Mouse (Mus musculus) liver, embryonic 16.5 days (tissue): Measurements from ENCODE around the gene Cdyl. TPM values are rescaled to one million over a fixed set of nuclear protein-coding genes. Genes with fewer than 3 reads are reported as not detected.

Source experiments
- ATAC-seq: fragments of 200-750 bp; cut with Nextera tagmentation; 2 replicates; pipeline ENCODE4 v1.8.0; 2017; ENCODE audit warnings: low read depth, mild to moderate bottlenecking, moderate number of reproducible peaks, moderate library complexity
- H3K27ac ChIP-seq: fragments of 300-500 bp; sonication (generic); 2 replicates; pipeline ENCODE4 v1.5.1; 2014; ENCODE audit warnings: mild to moderate bottlenecking, low read length
- H3K27me3 ChIP-seq: fragments of 300-500 bp; sonication (generic); 2 replicates; pipeline ENCODE4 v1.6.1; 2014; ENCODE audit warnings: low read depth, low read length, mixed read lengths; ENCODE audit not compliant: control insufficient read depth, insufficient read depth
- H3K36me3 ChIP-seq: fragments of 300-500 bp; sonication (generic); 2 replicates; pipeline ENCODE4 v1.6.1; 2014; ENCODE audit warnings: mild to moderate bottlenecking; ENCODE audit not compliant: control insufficient read depth, insufficient read depth
- H3K4me1 ChIP-seq: fragments of 300-500 bp; sonication (generic); 2 replicates; pipeline ENCODE4 v1.6.1; 2014; ENCODE audit warnings: low read depth, low read length, mixed read lengths; ENCODE audit not compliant: control insufficient read depth
- H3K4me2 ChIP-seq: fragments of 300-500 bp; sonication (generic); 2 replicates; pipeline ENCODE4 v1.6.1; 2014; ENCODE audit warnings: low read depth, low read length, mixed read lengths
- H3K4me3 ChIP-seq: fragments of 300-500 bp; sonication (generic); 2 replicates; pipeline ENCODE4 v1.5.1; 2014; ENCODE audit warnings: low read depth, mild to moderate bottlenecking, low read length
- H3K9ac ChIP-seq: fragments of 300-500 bp; sonication (generic); 2 replicates; pipeline ENCODE4 v1.6.1; 2014; ENCODE audit warnings: low read depth, low read length
- H3K9me3 ChIP-seq: fragments of 300-500 bp; sonication (generic); replicated peaks from 2 replicates; pipeline ENCODE4 v1.6.1; 2016; ENCODE audit warnings: low read length; ENCODE audit not compliant: control insufficient read depth
- whole genome bisulfite sequencing: fragments of 180-500 bp; shearing (Covaris S2); extraction: QIAGEN DNeasy Blood & Tissue Kit; methylation state at CpG from one replicate; pipeline ENCODE4 v1.1.7; 2014; ENCODE audit not compliant: insufficient replicate concordance; 5-methylcytosine and 5-hydroxymethylcytosine counted together
- polyA plus RNA-seq: library from polyadenylated mRNA; unstranded; fragments of >200 nt; fragmentation: Nextera tagmentation; extraction: Ambion mirVana; gene quantifications from 2 replicates; pipeline ENCODE4 v1.2.1, GENCODE M21; 2015

Gene Cdyl
- polyA plus RNA-seq, 1 experiment from 2014 or later, result 3.4 TPM

DNA sequence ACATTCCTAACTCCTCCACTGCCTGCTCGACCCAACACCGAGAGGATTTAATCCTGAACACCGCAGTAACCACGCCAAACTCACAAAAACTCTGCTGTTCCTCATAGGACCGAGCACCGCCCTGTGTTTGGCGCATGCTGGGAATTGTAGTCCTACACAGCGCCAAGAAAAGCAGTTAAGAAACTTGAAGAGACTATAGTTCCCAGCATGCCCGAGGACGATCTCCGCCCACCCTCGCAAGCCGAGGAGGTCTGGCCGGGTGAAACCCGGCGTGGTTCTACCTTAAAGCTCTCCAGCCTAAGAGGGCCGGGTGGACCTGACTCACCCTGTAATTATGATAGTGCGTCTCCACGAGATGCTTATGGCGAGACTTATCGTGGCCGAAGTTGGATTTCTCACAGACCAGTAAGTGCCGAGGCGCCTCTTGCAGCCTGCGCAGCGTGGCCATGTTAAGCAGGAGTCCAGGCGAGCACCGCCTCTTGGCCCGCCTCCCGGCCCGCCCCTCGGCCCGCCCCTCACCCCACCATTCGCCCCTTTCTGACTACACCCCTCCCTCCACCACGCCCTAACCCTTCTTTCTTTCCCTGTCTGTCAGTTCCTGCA, 246.3 kb downstream of the Cdyl start, which contains the start of gene Rpp40:
Gene Rpp40, minus strand, starts transcription at position 481 of the 603 bp plus-strand sequence.
- Histone ChIP-seq H3K9me3 (no peaks in the 10 kb centered on the region), H3K4me3 (peak within 1 kb of the TSS; percentile 73), H3K27me3 (no peaks in the 10 kb centered on the region), H3K4me2 (peak within 1 kb of the TSS; percentile 84), H3K9ac (peak within 1 kb of the TSS; percentile 55), H3K36me3 (no peaks in the 10 kb centered on the region), H3K4me1 (peaks cover 6% of the 10 kb centered on the region), H3K27ac (no peak within 1 kb of the TSS)
- WGBS, result under 1% methylated on average over 33 of the region's 35 CpGs
- ATAC-seq, result peak; percentile 99

DNA sequence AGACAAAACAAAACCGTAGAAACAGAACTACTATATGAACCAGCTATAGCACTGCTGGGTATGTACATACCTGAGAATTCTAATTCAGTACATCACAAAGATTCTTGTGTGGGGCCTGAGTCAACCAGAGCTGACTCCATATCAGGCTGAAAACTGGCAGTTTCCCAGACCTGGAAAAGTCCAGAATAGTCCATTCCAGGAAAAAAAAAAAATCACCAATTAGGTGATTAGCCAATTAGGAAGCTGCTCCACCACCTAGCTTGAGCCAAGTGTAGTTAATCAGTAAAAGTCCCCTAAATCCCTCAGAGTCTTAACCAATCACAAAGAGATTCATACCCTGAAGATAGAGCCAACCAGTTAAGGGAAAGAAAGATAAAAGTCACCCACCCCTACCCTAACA, 251.8 kb downstream of the Cdyl start:
- Histone ChIP-seq H3K27ac (no peak overlapping the region), H3K9me3 (no peaks in the 10 kb centered on the region), H3K27me3 (no peaks in the 10 kb centered on the region), H3K4me3 (no peak overlapping the region), H3K9ac (no peak overlapping the region), H3K36me3 (no peaks in the 10 kb centered on the region), H3K4me1 (peaks cover 1% of the 10 kb centered on the region), H3K4me2 (no peak overlapping the region)
- 70% methylated on average over 1 of the region's 1 CpGs for WGBS
- ATAC-seq, result no peak

Other genes with a start within 250 kb of the Cdyl start
- gene Rpp40, start 246.5 kb downstream of the Cdyl start, polyA plus RNA-seq, result 5.8 TPM in 2 replicates